Mouse (Mus musculus) layer of hippocampus, postnatal 10 days (tissue): ENCODE results near the gene Xpr1. TPM values are rescaled to one million over a fixed set of nuclear protein-coding genes. Genes with fewer than 3 reads are reported as not detected.

Experiments
- DNase-seq, 2 experiments: peaks; one replicate each; pipeline ENCODE4 v3.0.0; 2021; ENCODE audit warnings: low spot score in 2 of 2
- microRNA-seq, 2 experiments: library from miRNA; unstranded; fragments of <30 nt; microRNA quantifications; one replicate each; pipeline ENCODE4 v1.2.0; 2021
- total RNA-seq, 2 experiments: library from RNA; stranded (reverse); gene quantifications; 2 replicates each; pipeline ENCODE4 v1.2.3; 2021

The Xpr1 gene
- total RNA-seq, 2 experiments from 2014 or later = 99.4 to 105 TPM

- DNase-seq = no peak
Measured at GRCm38 (mm10) chr1:155232786-155233185, 184.4 kb downstream of the Xpr1 start.

GRCm38 (mm10) chr1:155232385-155232784, 184.8 kb downstream of the Xpr1 start:
- no peak for DNase-seq

- no peak for DNase-seq
Measured at GRCm38 (mm10) chr1:155229464-155230411, 187.5 kb downstream of the Xpr1 start.

Small RNA genes lying within 50 kb of the gene (microRNA-seq; reads per million reads assigned to microRNA genes)
- 0 reads per million in 2 experiments for gene Gm22569

Other genes with a start within 250 kb of the Xpr1 start
- 1 to 10 TPM; 6.2 to 8.4 TPM for gene BC034090, start 173.0 kb downstream of the Xpr1 start, total RNA-seq
- 100 to 1,000 TPM; 112 to 121 TPM for gene Acbd6, start 140.7 kb upstream of the Xpr1 start, total RNA-seq